Mouse (Mus musculus) bone marrow, adult 2 months (tissue): ENCODE data around the gene Gm5089. TPM values are rescaled to one million over a fixed set of nuclear protein-coding genes. Genes with fewer than 3 reads are reported as not detected.
"Not testable (repeated sequence)": the region's sequence is repeated elsewhere in the genome, so short reads cannot be mapped to it uniquely, and the experiment has no call there.

ENCODE experiments used
- H3K27ac ChIP-seq: fragments of 200-500 bp; 2 replicates; pipeline ENCODE4 v1.5.1; 2012; ENCODE audit warnings: low read depth, mild to moderate bottlenecking, control low read depth, inconsistent platforms, low read length; ENCODE audit not compliant: control insufficient read depth, poor library complexity, insufficient read depth
- H3K4me1 ChIP-seq: fragments of 200-500 bp; 2 replicates; pipeline ENCODE4 v1.6.1; 2011; ENCODE audit warnings: low read length; ENCODE audit not compliant: control insufficient read depth, insufficient read depth
- H3K4me3 ChIP-seq: fragments of 200-500 bp; replicated peaks from 2 replicates; pipeline ENCODE3; 2011; ENCODE audit warnings: mild to moderate bottlenecking, low read depth, low read length, control low read depth; ENCODE audit not compliant: control insufficient read depth
- CTCF ChIP-seq: fragments of 200-500 bp; IDR thresholded peaks from 2 replicates; pipeline ENCODE4 v1.5.1; 2011; ENCODE audit warnings: low read length, control low read depth; ENCODE audit not compliant: control insufficient read depth, insufficient read depth
- POLR2A ChIP-seq: fragments of 200-500 bp; IDR thresholded peaks from 2 replicates; pipeline ENCODE4 v1.6.1; 2011; ENCODE audit warnings: low read depth, mild to moderate bottlenecking, control low read depth, low read length, borderline replicate concordance; ENCODE audit not compliant: control insufficient read depth
- WGBS: fragments of 180-500 bp; shearing (Covaris S2); methylation state at CpG from one replicate; pipeline ENCODE4 v1.1.7; 2018; 5-methylcytosine and 5-hydroxymethylcytosine counted together
- polyA plus RNA-seq: library from polyadenylated mRNA; stranded (reverse); fragments of >200 nt; gene quantifications from 2 replicates; pipeline ENCODE4 v1.2.4, GENCODE M21; 2011; ENCODE audit warnings: low replicate concordance; ENCODE audit not compliant: missing spikeins, insufficient read depth, insufficient read length

Gene Gm5089
- polyA plus RNA-seq, 1 experiment, result not detected

DNA sequence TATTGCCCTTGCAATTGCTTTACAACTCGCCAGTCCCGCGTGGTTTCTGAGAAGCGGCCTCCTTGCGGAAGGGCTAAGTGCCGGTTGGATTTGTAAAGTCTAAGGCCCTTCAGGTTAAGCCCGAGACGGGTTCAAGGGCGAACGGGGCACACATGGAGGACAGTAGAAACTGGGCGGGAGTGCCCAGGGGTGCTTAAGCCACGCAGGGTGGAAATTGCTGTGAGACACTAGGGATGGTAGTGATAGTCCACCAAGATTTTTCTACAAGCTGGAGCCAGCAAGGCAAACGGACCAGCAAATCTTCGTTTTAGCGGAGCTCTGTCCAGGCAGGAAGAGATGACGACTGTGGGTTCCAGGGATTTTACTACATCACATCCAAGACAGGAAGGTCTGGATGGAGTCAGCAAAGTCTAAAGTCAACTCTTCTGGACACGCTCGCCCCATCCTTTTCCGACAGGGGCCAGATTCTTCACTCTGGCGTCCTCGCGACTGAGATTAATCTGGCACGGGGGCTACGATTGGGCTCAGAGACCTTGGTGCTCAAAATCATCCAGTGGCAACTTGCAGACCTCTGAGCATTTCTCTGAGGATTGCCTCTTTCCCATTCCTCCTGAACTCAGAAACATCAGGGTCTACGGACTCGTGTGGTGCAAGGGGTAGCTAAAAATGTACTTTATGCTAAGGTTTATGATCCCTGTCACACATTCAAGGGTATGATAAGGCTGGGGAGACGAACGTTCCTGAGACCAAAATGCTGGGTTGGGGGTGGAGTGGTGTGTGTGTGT lies 18.2 kb upstream of the Gm5089 start:
- TF ChIP-seq CTCF (no peak), POLR2A (no peak)
- no peak overlapping the region for H3K4me3 ChIP-seq
- H3K27ac ChIP-seq, result no peak overlapping the region
- 7% methylated on average over 28 of the region's 28 CpGs for WGBS
- no peaks in the 10 kb centered on the region for H3K4me1 ChIP-seq

DNA sequence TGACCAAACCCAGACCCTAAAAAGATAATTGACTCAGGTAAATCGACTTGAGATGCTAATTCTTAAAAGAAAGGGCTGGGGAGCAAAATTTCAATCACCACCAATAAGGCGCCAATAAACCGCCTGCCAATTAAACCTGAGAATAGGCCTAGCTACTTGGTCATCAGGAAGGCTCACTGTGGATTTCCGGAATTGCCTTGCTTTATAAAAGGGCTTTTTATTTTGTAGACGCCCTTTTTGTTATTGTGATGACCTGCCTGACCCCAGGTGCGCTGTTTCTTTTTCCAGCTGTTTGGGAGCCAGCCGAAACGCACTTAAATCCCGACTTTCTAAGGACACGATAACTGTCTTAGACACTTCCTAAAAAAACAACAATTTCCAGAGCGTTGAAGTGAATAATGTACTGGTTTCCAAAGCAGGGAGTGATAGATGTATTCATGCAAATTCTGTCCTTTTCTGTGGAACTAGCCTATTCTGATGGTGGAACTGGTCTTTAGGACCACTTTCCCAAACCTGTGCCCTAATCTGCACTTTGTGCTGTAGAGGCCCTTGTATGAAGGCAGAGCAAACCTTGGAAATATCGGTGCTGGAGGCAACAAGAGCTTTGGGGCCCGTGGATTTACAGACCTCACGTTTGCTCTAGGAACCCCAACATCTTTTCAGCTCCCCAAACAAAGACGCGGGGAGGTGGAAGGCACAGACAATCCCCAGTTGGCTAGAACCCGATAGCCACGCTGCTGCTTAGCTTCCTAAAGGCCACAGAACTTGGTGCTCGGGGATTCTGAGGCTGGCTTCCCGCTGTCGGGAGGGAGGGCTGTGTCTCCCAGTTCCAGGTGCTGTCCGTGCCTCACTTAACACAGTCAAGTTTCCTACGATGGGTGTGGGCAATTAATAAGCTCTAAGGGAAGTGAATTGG lies 17.3 kb upstream of the Gm5089 start:
- Histone ChIP-seq H3K4me3 (no peak overlapping the region), H3K4me1 (no peaks in the 10 kb centered on the region), H3K27ac (no peak overlapping the region)
- WGBS, result 12% methylated on average over 23 of the region's 23 CpGs
- TF ChIP-seq POLR2A (no peak), CTCF (no peak)

DNA sequence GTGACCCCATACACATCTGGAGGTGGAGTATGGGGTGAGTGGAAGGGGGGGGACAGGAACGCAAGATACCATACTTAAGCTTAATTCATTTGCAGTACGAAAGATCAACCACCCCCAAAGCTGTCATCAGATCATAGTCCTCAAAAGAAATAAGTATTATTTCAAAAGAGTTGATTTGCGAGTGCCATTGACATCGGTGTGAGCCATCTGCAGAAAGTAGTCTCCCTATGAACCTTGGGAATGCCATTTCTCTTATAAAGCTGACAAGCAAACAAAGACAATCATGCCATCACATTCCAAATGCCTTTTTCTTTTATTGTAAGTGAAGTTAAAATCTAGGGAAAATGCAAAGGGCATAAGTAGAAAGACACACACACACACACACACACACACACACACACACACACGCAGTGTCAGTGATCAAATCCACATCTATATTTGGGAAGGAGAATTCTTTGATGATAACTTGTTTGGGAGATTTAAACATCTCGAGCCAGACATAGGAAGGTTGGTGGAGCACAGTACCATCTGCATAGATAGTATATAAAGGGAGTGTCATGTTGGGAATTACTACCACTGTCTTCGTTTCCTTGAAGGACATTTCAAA lies 15.9 kb upstream of the Gm5089 start:
- no peak overlapping the region for H3K27ac ChIP-seq
- 50% methylated on average over 7 of the region's 7 CpGs for WGBS
- H3K4me1 ChIP-seq, result no peaks in the 10 kb centered on the region
- no peak for TF ChIP-seq POLR2A
- no peak for TF ChIP-seq CTCF
- no peak overlapping the region for H3K4me3 ChIP-seq

DNA sequence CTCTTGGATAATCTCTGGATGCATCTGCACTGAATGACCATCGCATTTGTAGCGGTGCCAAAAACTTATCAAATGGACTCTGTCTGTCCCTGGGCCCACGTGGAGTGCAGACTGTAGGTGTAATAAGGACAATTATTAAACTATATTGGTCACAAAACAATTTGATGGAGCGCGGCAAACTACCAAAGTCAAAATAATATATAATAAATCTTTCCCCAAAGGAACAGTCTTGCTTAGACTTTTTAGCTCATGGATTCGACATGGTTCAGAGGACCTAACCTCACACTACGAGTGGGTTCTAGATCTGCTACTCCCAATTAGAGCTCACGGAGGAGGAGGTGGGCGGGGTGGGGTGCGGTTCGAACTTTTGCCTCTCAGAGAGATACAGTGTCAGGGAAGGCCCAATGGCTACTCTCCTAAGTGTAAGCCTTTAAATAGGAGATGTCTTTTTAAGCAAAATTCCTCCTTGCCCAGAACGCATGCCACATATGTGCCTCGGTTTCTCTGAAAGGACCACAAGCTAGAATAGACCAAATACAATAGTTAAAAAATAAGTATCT lies 15.1 kb upstream of the Gm5089 start:
- WGBS, result 27% methylated on average over 13 of the region's 13 CpGs
- Histone ChIP-seq H3K4me1 (no peaks in the 10 kb centered on the region), H3K27ac (no peak overlapping the region), H3K4me3 (no peak overlapping the region)
- TF ChIP-seq CTCF (no peak), POLR2A (no peak)

DNA sequence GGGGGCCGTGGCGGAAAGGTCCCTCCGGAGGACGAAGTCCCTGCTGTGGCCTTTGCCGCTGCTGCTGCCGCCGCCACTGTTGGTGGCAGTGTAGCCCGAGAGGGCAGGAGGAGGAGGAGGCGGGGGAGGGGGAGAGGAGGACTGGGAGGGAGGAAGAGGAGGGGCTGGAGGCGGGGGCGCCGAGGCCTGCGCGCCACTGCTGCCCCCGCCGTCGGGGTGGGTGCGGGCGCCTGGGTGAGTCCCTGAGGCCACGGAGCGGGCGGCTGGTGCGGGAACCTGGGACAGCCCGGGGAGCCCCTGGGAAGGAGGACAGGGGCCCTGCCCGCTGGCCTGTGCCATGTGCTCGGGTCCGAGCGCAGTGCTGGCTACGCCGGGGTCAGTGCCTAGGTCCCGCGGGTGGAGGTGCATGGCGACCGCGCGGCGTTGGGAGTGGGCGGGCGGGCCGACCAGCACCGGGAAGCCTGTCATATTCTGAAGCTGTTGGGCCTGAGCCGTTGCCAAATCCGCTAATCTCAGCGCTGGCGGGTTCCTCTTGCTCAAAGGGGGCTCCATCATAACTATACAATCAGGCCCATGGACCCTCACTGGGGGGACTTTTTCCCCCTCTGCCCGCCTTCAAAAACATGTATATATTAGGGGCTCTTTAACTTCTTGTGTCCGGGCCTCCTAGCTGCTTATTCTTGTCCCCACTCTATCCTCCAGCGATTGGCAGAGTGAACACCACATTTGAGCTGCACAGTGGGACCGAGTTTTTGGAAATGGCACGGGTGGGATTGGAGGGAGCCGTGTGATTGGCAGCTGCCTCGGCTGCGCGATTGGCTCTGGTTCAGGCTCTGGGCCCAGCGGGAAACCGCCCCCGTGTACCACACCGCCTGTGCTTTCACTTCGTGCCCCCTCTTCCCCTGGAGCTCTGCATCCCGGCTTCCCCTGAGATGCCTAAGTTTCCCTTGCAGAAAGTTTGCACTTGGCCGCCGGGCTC lies 14.1 kb upstream of the Gm5089 start, which contains the start of gene Zic5:
Gene Zic5, minus strand, starts transcription at position 915 of the 979 bp plus-strand sequence.
- TF ChIP-seq POLR2A, result no peak
- no peak for TF ChIP-seq CTCF
- Histone ChIP-seq H3K4me3 (no peak within 1 kb of the TSS), H3K4me1 (no peaks in the 10 kb centered on the region), H3K27ac (no peak within 1 kb of the TSS)
- WGBS, result 2% methylated on average over 59 of the region's 62 CpGs

DNA sequence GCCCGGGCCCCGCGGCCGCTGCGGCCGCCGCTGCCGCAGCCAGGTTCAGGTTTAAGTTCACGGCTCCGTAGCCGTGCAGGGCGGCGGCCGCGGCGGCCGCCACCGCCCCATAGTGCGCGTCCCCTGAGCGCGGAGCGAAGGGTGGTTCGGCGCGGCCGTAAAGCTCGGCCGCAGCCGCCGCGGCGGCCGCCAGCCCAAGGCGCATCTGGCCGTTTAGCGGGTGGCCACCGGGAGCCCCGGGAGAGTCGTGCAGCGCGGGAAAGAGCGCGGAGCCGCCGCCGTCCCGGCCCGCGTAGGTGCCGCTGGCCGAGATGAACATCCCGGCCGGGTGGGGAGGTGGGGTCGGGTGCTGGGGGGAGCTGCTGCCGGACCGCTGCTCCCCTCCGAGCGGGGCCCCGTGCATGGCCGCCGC lies 13.4 kb upstream of the Gm5089 start:
- no peak overlapping the region for H3K27ac ChIP-seq
- no peaks in the 10 kb centered on the region for H3K4me1 ChIP-seq
- TF ChIP-seq CTCF (no peak), POLR2A (no peak)
- WGBS, result under 1% methylated on average over 58 of the region's 62 CpGs
- H3K4me3 ChIP-seq, result no peak overlapping the region

DNA sequence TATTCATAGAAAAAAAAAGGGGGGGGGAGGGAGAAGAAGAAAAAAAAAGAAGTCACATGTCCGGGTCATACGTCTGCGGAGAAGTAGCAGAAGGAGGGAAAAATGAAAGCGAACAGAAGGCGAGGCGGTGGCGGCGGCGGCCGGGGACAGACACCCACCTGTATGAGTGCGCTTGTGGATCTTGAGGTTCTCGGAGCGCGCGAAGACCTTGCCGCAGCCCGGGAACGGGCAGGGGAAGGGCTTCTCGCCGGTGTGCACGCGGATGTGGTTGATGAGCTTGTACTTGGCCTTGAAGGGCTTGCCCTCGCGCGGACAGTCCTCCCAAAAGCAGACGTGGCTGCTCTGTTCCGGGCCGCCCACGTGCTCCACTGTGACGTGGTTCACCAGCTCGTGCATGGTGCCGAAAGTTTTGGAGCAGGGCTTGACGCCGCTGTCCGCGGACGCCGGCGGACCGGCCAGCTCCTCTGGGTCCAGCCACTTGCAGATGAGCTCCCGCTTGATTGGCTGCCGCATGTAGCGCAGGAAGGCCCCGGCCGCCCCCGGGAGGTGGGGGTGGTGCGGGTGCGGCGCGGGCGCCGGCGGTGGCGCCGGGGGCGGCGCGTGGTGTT lies 12.9 kb upstream of the Gm5089 start:
- H3K4me3 ChIP-seq, H3K27ac ChIP-seq, H3K4me1 ChIP-seq: not testable (repeated sequence)
- 1% methylated on average over 58 of the region's 58 CpGs for WGBS
